Mouse (Mus musculus) kidney, embryonic 14.5 days (tissue): ENCODE measurements around the gene Ddah2. TPM values are rescaled to one million over a fixed set of nuclear protein-coding genes. Genes with fewer than 3 reads are reported as not detected.

ENCODE experiments used
- polyA plus RNA-seq: library from polyadenylated mRNA; unstranded; fragments of >200 nt; fragmentation: Nextera tagmentation; extraction: Ambion mirVana; gene quantifications from 2 replicates; pipeline ENCODE4 v1.2.1, GENCODE M21; 2014

The Ddah2 gene
- polyA plus RNA-seq, 1 experiment from 2014 or later, result 355 TPM

Other genes starting within 250 kb of the Ddah2 start
- 25.2 and 28.7 TPM in 2 replicates for gene Stk19, start 222.1 kb upstream of the Ddah2 start, polyA plus RNA-seq
- 55.7 and 66.4 TPM in 2 replicates for gene Dxo, start 222.0 kb upstream of the Ddah2 start, polyA plus RNA-seq
- gene Skiv2l, start 208.8 kb upstream of the Ddah2 start, polyA plus RNA-seq, result 22.8 and 45.9 TPM in 2 replicates
- 107 and 119 TPM in 2 replicates for gene Nelfe, start 208.6 kb upstream of the Ddah2 start, polyA plus RNA-seq
- gene Cfb, start 196.5 kb upstream of the Ddah2 start, polyA plus RNA-seq, result 4.0 and 5.4 TPM in 2 replicates
- gene Zbtb12, start 179.6 kb upstream of the Ddah2 start, polyA plus RNA-seq, result 2.1 and 3.7 TPM in 2 replicates
- gene Gm20547, start 177.0 kb upstream of the Ddah2 start, polyA plus RNA-seq, result not detected in 2 replicates
- 1.7 and 1.9 TPM in 2 replicates for gene C2, start 160.8 kb upstream of the Ddah2 start, polyA plus RNA-seq
- gene Ehmt2, start 160.6 kb upstream of the Ddah2 start, polyA plus RNA-seq, result 70.5 and 76.9 TPM in 2 replicates
- gene Slc44a4, start 144.6 kb upstream of the Ddah2 start, polyA plus RNA-seq, result 5.4 and 7.7 TPM in 2 replicates
- gene Neu1, start 127.8 kb upstream of the Ddah2 start, polyA plus RNA-seq, result 19.6 and 23.2 TPM in 2 replicates
- gene Hspa1b, start 99.8 kb upstream of the Ddah2 start, polyA plus RNA-seq, result 0.54 and 0.80 TPM in 2 replicates
- not detected in 2 replicates for gene Gm20481, start 89.1 kb upstream of the Ddah2 start, polyA plus RNA-seq
- 4.3 and 4.8 TPM in 2 replicates for gene Hspa1a, start 86.9 kb upstream of the Ddah2 start, polyA plus RNA-seq
- 0.79 and 1.3 TPM in 2 replicates for gene Hspa1l, start 86.3 kb upstream of the Ddah2 start, polyA plus RNA-seq
- gene Lsm2, start 77.2 kb upstream of the Ddah2 start, polyA plus RNA-seq, result 240 and 246 TPM in 2 replicates
- 96.4 and 137 TPM in 2 replicates for gene Vars, start 58.0 kb upstream of the Ddah2 start, polyA plus RNA-seq
- 0.13 and 0.28 TPM in 2 replicates for gene Vwa7, start 42.5 kb upstream of the Ddah2 start, polyA plus RNA-seq
- 6.6 and 10.9 TPM in 2 replicates for gene Sapcd1, start 31.0 kb upstream of the Ddah2 start, polyA plus RNA-seq
- gene Msh5, start 12.3 kb upstream of the Ddah2 start, polyA plus RNA-seq, result 4.9 and 5.9 TPM in 2 replicates
- 72.1 and 172 TPM in 2 replicates for gene Clic1, start 9.1 kb upstream of the Ddah2 start, polyA plus RNA-seq
- gene Ly6g6c, start 6.4 kb downstream of the Ddah2 start, polyA plus RNA-seq, result 0.20 and 0.30 TPM in 2 replicates
- 0.36 and 0.46 TPM in 2 replicates for gene Mpig6b, start 7.1 kb downstream of the Ddah2 start, polyA plus RNA-seq
- gene Ly6g6e, start 17.9 kb downstream of the Ddah2 start, polyA plus RNA-seq, result 0.81 and 1.3 TPM in 2 replicates
- gene Ly6g6d, start 19.0 kb downstream of the Ddah2 start, polyA plus RNA-seq, result 4.3 and 4.8 TPM in 2 replicates
- 0.31 and 0.34 TPM in 2 replicates for gene Ly6g6f, start 26.6 kb downstream of the Ddah2 start, polyA plus RNA-seq
- 73.9 and 85.7 TPM in 2 replicates for gene Abhd16a, start 30.2 kb downstream of the Ddah2 start, polyA plus RNA-seq
- gene Ly6g5c, start 49.2 kb downstream of the Ddah2 start, polyA plus RNA-seq, result not detected in 2 replicates
- 1.2 and 1.3 TPM in 2 replicates for gene Ly6g5b, start 56.4 kb downstream of the Ddah2 start, polyA plus RNA-seq
- 19.4 and 20.8 TPM in 2 replicates for gene Gpank1, start 62.4 kb downstream of the Ddah2 start, polyA plus RNA-seq
- gene Csnk2b, start 63.0 kb downstream of the Ddah2 start, polyA plus RNA-seq, result 325 and 334 TPM in 2 replicates
- 9.4 and 10.0 TPM in 2 replicates for gene D17H6S53E, start 67.3 kb downstream of the Ddah2 start, polyA plus RNA-seq
- gene Apom, start 73.0 kb downstream of the Ddah2 start, polyA plus RNA-seq, result 9.7 and 10.4 TPM in 2 replicates
- 82.6 and 99.0 TPM in 2 replicates for gene Bag6, start 76.1 kb downstream of the Ddah2 start, polyA plus RNA-seq
- 248 and 262 TPM in 2 replicates for gene Prrc2a, start 105.9 kb downstream of the Ddah2 start, polyA plus RNA-seq
- gene Aif1, start 117.0 kb downstream of the Ddah2 start, polyA plus RNA-seq, result 9.7 and 10.9 TPM in 2 replicates
- gene Lst1, start 129.4 kb downstream of the Ddah2 start, polyA plus RNA-seq, result 12.2 and 15.9 TPM in 2 replicates
- gene Ltb, start 135.4 kb downstream of the Ddah2 start, polyA plus RNA-seq, result 0.34 and 1.4 TPM in 2 replicates
- gene Tnf, start 143.0 kb downstream of the Ddah2 start, polyA plus RNA-seq, result not detected in 2 replicates
- gene Lta, start 146.3 kb downstream of the Ddah2 start, polyA plus RNA-seq, result 0.14 TPM in 1 of 2 replicates, not detected in the other
- 0.89 TPM in 1 of 2 replicates, not detected in the other for gene Gm16181, start 161.8 kb downstream of the Ddah2 start, polyA plus RNA-seq
- 5.3 and 6.4 TPM in 2 replicates for gene Atp6v1g2, start 174.6 kb downstream of the Ddah2 start, polyA plus RNA-seq
- 3.3 and 6.0 TPM in 2 replicates for gene Nfkbil1, start 176.8 kb downstream of the Ddah2 start, polyA plus RNA-seq
- 525 and 616 TPM in 2 replicates for gene Ddx39b, start 182.7 kb downstream of the Ddah2 start, polyA plus RNA-seq
- 38.3 and 42.8 TPM in 2 replicates for gene H2-D1, start 203.7 kb downstream of the Ddah2 start, polyA plus RNA-seq